Mouse (Mus musculus) T-helper 1 cell (primary cell): ENCODE data around the gene Cdk14.

Experiments
- in situ Hi-C: fragments of 300-600 bp; cut with MboI, MseI; formaldehyde crosslinking; loops from one replicate; pipeline ENCODE4 v1.15.1; 2025; ENCODE audit warnings: high pct_unique_total_duplicates

The Cdk14 gene

DNA sequence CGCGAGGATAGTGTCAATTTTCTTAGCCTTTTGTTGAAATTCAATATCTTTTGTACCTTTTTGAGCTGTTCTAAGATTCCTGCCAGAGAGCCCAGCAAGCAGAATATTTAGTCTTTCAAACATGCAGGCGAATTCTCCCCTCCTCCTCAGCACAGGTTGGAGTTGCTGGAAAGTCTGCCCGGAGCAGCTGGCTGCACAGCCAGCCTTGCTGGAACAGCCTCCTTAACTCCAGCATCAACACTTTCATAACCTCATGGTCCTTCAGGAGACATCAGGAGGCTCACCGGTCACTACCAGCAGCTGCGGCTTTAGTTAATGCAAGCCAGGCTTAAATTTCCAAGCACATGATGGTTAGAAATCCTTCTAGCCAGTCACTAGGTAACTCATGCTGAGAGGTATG lies 105.8 kb downstream of the Cdk14 start:
- in situ Hi-C loops: no loop called here

DNA sequence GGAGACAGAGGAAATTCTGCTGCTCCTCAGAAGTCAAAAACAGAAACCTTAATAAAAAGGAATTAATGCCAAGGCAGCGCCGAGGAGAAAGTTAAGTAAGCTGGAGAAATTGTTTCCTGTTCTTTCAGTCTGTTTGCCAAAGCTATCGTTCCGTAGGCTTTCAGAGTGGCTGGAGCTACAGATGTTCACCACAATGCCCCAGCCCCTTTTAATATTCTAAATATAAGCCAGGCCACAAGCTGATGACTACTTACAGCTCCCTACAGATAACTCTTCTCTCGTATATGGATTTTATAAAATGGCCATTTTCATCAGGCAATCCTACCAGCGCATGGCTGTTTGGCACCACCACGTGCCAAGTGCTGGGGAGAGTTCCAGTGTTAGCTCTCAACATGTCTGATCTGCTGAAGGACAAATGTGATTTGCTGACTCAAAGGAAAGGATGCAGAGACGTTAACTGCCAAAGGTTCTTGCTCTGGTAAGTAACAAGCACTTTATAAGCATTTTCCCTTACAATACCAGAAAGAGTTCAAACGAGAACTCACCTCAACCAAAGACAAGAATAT lies 106.8 kb downstream of the Cdk14 start:
- in situ Hi-C loops: no loop called here

DNA sequence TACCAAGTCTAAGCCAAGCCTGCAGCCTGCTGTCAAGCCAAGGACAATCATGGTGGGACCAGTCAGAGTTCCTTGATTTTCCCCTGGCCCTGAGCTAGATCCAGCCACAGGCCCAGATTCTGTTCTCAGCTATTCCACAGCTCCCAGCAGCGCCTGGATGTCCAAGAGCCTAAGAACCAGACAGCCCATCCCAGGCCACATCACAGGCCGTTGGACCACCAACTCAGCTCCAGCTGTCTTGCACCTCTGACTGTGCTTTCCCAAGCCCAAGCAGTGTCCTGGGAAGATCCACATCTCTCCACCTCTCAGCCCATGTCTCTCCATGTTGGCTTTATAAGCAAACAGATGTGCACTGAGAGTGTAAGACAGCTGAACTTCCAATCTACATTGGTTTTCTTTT lies 114.8 kb downstream of the Cdk14 start:
- in situ Hi-C loops: no loop called here

DNA sequence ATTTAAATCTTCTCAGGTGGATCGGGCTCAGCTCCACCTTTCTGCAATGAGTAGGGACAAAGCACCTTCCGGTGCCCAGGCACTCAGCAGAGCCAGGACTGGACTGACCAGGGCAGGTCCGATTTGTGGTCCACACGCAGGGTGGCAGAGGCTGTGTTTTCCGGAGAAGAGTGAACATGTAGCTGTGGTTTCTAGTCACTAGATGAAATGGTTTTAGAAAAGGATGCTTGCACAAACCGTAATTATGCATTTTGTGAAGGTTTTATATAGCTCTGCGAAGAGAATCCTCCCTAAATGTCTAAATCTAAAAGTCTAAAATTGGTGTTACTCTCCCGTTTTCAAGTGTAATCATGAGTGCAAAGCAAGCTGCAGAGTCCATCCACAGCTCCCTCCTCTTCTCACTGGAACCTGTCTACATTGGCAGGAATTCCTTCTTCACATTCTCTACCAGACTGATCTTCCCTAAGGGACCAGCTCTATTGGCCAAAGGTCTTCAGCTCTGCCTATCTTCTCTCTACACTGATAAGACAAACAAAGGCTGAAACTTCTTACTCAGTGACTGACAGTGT lies 116.9 kb downstream of the Cdk14 start:
- in situ Hi-C loops: no loop called here

DNA sequence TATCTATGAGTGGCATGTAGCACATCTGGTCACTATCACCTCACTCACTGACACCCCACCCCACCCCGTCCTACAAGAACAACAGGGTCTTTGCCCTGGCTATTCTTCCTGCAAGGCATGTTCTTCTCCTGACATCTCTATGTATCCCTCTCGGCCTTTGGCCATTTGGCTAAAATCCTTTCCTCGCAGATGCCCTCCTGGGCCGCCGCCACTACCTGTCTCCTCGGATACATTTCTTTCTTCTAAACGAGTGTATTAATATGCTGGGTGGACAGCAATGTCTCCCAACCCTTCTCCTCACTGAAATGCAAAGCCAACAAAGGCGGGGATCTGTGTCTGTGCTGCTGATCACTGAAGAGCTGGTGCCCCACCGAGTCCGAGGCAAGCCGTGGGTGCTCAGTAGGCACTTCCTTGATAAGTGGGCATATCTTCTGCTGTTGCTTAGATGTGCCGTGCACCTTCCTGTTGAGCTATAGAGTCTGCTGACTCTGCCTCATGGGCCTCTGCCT lies 118.5 kb downstream of the Cdk14 start:
- in situ Hi-C loops: no loop called here

DNA sequence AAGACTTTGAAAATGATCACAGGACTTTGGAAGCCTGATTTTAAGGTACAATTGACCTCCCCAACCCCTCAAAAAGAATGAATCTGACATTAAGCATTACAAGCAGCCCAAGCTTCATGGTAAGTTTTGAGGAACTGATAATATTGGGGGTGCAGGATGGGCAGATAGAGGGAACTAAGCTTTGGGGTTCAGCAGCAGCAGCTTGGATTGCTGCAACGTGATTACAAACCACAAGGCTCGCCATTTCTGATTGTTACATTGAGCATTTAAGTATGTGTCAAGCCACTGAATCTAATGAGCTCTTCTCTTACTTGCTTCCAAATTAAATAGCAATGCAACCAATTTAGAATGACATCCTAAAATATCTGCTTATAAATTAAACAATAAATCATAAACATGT lies 119.1 kb downstream of the Cdk14 start:
- in situ Hi-C loops: no loop called here

DNA sequence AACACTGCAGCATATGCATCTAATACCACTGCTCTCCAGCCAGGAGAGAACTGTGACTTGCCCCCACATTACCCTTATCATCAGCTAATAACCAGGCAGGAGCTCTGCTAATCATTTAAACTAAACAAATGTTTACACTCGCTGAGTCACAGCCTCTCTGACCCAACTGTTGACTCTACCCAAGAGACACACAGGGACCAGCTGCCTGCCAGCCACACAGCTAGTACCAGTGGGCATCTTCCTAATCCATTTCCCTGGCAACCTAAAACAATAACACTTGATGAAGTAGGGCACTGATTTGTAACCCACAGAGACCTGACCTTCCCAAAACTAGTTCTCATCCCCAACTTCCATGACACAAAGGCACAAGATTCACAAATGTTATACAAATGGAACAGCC lies 119.8 kb downstream of the Cdk14 start:
- in situ Hi-C loops: no loop called here

DNA sequence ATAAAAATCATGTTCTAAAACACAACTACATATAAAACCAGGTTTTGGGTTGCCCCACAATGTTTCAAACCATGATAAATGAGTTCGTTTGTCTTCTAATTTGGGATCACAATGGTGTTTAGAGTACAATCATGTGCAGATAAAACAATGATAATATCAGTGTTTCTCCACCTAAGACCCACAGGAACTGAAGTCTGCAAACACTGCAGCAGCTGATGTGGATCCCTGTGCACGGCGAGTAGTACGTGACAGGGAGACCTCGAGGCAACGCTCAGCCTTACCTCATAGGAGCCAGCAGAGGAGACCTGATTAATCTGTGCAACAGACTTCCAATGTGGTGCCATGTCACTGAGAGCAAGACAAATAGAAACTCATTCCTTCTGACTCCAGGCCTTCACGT lies 122.9 kb downstream of the Cdk14 start:
- in situ Hi-C loops: no loop called here

DNA sequence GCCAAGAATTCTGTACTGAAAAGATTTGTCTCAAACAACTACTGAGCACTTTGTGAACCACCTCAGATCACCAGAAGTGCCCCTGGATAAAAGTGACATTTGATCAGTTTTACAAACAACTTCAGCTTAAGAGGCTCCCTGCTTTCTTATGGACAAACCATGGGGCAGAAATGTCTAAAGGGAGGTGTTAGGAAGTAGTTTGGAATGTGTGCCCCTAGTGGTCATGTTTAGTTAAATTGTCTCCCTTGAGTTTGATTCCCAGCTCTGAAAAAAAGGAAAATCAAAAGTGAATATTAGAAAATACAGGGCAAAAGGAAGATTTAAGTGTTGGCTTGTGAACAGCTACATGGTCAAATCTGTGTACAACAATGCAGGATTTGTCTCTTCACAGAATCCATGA lies 123.3 kb downstream of the Cdk14 start:
- in situ Hi-C loops: no loop called here

DNA sequence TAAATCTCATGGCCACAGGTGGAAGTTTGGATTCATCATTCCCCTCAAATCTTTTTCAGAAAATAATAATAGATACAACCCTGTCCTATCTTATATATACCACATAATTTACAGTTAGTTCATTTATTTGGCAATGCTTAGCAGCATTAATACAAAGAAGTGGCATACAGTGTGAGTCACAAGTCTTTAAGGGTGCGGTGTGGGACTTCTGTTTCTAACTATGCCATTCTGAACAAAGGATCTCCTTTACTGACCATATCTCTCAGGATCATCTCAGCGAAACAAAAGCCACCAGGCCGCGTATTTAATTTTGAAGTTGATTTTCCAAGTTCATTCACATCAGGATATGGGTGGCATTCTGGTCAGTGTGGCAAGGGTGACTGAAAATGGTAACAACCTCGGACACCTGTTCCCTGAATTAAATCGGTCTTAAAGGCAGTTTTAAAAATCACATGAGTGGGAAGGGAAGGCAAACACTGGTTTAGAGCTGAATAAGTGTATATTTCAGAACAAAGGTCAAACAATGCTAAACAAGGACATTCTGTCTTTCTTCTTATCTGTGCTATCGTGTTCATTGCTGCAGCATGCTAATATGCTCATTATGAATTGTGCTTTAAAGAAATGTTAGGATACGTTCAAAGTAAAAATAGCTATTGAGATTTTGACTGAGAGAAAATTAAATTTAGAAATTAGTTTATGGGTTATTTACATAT lies 127.1 kb downstream of the Cdk14 start:
- in situ Hi-C loops: no loop called here

DNA sequence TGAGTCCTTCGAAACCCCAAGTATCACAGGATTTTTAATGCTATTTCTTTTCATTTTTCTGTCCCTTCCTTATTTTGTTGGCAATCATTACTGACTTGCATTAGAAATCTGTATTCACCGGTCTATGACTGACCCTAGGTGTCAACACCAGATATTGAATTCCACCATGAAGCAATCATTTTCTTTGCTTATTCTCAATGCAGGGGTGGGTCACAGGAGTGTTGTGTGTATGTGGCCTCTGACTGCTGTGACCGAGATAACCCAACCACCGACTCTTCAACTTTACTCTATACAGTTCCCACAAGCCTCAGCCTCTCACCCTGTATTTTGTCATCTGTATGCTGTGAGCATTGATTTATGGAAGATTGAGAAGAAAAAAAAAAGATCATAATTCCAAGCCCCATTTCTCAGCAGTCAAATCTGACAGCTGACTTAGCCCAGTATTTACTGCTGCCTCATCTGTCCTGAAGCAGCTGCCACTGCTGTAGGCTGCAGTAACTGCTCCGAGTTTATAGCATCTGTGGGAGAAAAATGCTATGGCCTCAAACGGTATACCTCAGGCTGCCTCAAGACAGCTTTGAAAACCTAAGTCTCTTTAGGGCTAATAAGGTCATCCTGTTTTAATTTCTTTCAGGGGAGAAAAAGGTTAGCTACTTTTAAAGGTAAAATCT lies 128.7 kb downstream of the Cdk14 start:
- in situ Hi-C loops: no loop called here

DNA sequence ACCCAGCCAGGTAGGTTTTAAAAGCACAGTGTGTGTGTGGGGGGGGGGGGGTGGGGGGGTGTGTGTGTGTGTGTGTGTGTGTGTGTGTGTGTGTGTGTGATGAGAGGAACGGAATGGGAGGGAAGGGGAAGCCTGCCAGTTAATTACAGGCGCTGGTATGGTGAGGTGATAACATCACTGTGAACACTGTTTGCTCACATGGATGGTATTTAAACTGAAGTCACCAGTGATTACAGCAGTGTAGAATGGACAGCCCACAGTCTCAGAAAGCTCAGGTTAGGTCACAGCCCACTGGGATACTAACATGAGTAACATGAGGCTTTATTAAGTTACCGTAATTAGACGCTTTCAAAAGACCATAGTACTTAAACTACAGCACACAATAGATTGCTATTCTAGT lies 129.4 kb downstream of the Cdk14 start:
- in situ Hi-C loops: no loop called here

DNA sequence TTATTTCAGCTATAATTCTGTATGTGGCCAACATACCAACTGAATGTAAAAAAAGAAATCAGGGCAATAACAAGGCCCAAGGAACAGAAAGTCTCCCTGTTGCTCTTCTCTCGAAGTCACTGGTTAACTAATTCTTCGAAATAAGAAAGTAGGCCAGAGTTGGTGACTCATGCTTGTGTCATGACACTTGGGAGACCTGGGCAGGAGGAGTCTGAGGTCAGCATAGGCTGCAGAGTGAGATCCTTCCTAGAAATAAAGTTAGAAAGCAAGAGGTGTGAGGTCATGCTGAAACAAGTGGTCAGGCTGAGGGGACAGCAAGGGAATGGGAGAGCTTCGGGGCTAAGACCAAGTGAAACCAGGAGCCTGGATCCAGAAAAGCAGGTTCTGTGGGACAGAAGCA lies 134.2 kb downstream of the Cdk14 start:
- in situ Hi-C loops: no loop called here

DNA sequence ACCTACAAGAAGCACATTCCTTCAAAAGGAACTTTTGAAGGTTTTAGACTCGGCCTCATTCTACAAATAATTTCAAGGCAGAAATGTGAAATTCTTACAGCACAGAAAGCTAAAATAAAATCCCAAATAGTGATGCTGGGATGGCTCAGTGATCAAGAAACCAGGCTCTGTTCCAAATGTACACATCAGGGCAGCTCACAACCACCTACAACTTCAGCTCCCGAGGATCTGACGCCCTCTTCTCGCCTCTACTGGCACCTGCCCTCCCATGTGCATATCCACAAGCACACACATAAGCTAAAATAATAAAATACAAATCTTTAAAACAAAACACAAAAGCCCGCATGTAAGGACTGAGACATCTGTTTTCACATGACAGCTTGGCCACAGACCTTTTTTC lies 135.6 kb downstream of the Cdk14 start:
- in situ Hi-C loops: no loop called here

DNA sequence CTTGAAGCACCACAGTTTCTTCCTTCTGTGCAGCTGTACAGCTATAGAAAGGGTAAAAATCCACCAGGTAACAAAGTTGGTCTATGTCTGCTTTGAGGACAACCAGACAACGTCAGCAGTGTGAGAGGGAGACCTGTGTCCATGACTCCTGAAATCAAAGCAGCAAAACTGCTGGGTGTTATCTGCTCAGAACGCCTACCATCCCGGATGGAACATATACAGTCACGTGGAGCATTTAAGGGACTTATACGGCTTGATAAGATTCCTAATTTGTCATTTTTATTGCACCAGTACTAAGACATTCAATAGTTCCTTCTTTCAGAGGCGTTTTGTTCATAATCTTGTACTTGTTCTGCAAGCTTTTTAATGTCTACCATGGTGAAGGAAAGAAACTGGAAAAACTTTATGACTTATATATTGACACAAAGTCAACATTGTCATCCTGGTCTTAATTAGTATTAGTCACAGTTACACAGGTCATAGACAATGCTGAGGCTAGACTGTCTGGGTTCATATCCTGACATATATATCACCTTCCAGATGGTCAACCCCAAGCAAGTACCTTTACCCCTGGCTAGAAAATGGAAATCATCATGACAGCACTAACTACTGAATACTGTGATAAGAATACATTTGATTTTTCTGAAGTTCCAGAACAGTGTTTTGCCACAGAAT lies 136.2 kb downstream of the Cdk14 start:
- in situ Hi-C loops: no loop called here

DNA sequence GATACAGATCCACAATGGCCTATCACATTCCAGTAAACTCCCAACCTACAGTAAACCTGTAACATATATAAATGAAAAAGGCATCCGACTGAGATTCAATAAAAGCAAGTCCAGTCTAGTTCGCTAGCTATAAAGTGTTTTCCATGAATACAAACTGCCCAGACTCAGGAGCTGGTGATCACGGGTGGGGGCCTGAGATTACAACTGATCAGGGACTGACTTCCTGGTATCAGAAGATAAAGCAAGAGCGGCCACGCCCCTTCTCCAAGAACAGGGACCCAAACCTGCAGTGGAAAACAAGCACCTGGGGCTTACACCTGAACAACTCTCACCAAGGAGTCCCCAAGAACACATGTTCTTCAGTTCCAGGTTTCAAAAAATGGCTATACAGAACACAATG lies 137.7 kb downstream of the Cdk14 start:
- in situ Hi-C loops: no loop called here

DNA sequence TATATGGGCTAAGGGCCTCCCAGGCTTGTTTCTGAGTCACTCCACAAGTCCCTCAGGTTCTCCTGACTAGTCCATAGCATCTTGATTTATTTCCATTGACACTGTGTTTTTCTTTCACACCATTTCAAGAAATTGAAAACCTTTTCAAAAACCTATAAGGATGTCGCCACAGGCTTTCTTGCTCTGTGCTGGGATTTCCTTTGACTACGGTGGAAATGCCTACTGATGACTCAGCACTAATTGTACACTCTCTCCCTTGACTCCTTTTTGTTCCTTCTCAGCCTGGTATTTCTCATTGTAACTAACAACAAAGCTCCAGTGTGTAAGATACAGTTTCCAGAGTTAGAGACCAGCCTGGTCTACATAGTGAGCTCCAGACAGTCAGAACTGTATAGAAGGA lies 144.8 kb downstream of the Cdk14 start:
- in situ Hi-C loops: no loop called here

DNA sequence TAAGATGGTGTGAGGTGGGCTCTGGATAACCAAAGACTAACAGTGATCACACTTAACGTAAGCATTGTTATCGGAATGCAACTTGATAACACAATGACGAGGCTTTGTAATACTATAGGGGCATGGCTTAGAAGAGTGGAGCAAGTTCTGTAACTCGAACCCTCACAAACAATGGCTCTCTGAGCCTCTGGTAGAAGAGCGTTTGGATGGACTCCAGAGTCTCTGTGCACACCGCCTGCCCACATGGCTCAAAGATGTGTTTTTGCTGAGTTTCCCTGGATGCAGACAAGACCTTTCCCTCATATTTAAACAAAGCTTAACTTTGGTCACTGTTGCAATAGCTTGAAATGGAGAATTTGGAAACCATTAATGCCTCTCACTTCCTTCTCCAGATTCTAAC lies 145.8 kb downstream of the Cdk14 start:
- in situ Hi-C loops: no loop called here

DNA sequence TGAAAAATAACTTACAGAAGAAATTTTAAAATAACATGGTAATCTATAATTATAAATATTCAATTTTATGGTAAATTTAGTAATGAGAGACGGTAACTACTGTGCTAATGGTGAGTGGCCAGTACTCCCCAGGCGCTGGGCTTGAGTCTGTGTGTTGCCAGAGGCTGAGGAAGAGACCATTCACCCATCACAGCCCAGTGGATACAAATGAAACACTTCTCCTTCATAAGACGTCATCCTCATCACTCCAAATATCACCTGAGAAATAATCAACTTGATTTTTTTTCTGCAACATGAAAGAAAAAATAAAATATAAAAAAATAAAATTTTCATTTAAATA lies 153.4 kb downstream of the Cdk14 start:
- in situ Hi-C loops: no loop called here

DNA sequence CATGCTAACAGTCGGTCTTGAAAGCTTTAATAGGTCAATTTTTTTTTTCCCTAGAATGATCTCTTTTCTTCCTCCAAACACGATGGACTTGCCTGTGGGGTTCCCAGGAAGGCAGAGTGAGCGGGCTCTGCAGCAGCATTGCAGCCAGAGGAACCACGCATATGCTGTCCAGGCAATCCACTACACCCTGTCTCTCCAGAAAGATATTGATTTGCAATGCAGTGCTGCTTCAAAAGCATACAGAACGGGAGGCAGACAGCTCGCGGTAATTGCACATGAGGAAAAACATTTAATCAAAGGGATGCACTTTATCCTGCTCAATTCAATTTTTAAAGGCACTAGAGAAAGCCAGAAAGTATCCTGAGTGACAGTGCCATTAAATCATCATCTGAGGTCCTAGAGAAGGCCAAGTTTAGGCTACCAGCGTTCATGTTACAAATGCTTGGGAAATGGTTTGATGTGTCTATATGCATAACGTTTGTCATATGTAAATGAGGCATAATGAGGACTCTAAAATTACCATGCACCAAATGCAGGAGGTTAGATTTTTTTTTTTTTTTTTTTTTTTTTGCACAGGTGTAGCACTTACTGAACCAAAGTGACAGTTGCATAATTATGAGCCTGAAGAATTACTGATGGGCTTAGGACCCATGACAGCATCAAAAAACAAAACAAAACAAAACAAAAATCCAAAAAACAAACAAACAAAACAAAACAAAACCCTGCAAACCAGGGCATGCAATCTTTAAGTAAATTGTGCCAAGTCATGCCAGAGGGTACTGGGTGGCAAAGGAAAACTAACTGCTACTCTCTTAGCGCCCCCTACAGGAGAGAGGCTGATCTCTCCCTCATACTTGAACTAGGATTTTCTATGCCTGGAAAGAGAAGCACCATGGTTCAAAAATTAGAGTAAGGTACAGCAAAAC lies 154.0 kb downstream of the Cdk14 start:
- in situ Hi-C loops: no loop called here

DNA sequence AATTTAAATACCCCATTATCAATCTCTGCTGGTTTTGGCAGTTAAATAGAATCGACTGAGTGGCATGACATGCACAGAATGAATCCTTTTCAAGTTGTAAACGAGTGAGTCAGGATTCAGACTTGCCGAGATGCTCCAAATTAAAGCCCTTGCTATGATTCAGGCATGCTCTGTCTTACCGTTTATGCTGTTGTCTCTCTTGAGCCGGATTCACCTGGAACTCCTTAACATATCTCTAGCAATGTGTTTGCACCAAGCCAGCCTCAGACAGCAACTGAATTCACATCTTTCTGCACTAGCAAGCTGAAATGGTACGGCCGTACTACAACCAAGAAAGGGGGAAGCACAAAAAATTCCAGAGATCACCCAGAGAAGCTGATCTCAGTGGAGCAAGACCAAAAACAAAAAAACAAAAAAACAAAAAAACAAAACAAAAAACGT lies 154.7 kb downstream of the Cdk14 start:
- in situ Hi-C loops: no loop called here
